Mouse (Mus musculus) stomach, postnatal 0 days (tissue): Measurements from ENCODE around the gene Jak2.

Source experiments
- CTCF ChIP-seq: IDR thresholded peaks from 2 replicates; pipeline ENCODE4 v1.5.1; 2016; ENCODE audit warnings: antibody characterized with exemption, low read depth, mild to moderate bottlenecking, moderate library complexity
- EP300 ChIP-seq: optimal IDR thresholded peaks from 2 replicates; pipeline ENCODE3; 2016; ENCODE audit warnings: antibody characterized with exemption

DNA sequence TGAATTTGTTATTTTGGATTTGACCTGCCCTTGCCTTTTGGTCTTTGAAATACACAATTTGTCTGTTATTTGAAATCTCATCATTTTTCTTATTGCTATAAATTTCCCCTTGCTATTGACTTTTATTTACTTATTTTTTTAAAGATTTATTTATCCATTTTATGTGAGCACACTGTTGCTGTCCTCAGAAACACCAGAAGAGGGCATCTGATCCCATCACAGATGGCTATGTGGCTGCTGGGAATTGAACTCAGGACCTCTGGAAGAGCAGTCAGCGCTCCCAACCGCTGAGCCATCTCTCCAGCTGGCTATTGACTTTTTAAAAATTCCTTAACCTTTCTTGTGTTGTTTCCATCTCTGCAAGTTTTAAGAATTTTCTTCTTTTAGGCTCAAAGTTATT, 85.0 kb downstream of the Jak2 start:
- no peak for TF ChIP-seq EP300
- TF ChIP-seq CTCF, result no peak
